Mouse (Mus musculus) heart, adult 18-20 months (tissue): Measurements from ENCODE around the gene Timm29. TPM values are rescaled to one million over a fixed set of nuclear protein-coding genes. Genes with fewer than 3 reads are reported as not detected.
"Not testable (repeated sequence)": the region's sequence is repeated elsewhere in the genome, so short reads cannot be mapped to it uniquely, and the experiment has no call there.

Source experiments
- DNase-seq, 2 experiments: peaks; one replicate each; pipeline ENCODE4 v3.0.0; 2021 to 2022; ENCODE audit warnings: mixed read lengths in 1 of 2
- total RNA-seq, 2 experiments: library from RNA; stranded (reverse); gene quantifications; 2 replicates each; pipeline ENCODE4 v1.2.3; 2021

The Timm29 gene
- total RNA-seq, 2 experiments from 2014 or later: 62.0 to 62.2 TPM

DNA sequence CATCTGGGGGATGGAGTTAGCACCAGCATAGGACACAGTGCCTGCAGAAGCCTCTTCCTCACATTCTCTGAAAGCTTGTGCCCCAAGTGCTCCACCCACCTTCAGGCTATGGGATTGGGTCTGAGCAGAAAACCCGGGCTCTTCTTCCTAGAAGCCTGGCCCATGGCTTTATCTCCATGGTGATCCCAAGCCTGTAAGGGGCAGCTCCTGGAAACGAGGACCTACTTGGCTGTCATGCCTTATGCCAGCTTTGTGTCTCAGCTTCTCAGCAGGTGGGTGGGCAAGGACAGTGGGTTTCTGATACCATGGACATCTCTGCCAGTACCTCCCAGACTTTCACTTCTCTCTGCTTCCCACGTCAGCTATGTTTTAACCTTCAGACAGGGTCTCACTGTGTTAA is 14.3 kb upstream of the Timm29 start:
- DNase-seq: no peak

DNA sequence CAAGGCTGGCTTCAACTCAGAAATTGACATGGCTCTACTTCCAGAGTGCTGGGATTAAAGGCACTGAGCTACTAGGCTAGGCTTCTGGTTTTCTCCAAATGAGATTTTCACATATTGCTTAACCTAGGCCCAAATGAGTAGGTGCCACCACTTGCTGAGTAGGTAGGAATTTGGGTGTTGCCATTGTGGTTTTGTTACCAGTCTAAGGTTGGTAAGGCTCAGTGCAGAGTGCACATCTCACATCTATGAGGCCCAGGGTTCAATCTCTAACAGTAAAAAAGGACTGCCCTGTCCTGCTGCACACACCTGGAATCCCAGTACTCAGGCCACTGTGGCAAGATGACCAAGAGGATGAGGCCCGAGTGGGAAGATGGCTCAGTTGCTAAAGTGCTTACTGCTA is 7.1 kb upstream of the Timm29 start:
- DNase-seq: no peak

DNA sequence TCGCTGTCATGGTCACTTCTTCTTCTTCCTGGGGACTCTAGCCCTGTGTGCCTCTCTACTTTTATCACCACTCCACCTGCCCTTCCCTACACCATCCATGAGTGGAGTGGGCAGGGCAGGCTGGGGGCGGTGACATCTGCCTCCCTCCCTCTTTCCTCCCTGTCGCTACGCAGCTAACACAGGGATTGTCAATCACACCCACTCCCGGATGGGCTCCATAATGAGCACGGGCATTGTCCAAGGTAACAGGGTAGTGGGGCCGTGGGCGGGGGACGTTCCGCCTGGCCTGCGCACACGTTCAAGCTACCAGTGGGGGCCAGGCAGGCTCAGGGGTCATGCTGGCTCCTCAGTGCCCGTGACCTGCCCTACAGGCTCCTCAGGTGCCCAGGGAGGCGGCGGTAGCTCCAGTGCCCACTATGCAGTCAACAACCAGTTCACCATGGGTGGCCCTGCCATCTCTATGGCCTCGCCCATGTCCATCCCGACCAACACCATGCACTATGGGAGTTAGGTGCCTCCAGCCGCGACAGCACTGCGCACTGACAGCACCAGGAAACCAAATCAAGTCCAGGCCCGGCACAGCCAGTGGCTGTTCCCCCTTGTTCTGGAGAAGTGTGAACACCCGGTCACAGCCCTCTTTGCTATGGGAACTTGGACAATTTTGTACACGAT is 4.7 kb upstream of the Timm29 start:
- DNase-seq: no peak

DNA sequence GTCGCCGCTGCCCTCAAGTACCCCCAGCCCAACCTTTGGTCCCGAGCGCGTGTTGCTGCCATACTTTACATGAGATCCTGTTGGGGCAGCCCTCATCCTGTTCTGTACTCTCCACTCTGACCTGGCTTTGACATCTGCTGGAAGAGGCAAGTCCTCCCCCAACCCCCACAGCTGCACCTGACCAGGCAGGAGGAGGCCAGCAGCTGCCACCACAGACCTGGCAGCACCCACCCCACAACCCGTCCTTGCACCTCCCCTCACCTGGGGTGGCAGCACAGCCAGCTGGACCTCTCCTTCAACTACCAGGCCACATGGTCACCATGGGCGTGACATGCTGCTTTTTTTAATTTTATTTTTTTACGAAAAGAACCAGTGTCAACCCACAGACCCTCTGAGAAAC is 4.2 kb upstream of the Timm29 start:
- no peak for DNase-seq

DNA sequence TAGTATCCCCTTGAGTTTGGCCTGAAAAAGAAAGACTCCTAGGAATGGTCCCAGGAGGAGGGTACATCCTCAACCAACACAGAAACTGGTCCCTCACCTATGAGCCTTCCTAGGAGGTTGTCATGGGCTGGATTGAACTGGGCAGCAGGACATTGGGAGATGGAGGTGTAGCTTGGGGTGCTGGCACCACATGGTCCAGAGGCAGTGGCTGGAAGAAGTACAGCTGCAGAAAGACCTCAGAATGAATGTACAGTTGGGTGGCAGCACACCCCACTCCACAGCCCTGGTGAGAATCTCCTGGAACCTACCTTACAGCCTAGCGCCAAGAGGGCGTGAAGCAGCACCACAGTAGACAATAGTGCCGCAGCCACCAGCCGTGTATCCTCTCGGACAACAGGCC is 3.0 kb upstream of the Timm29 start:
- no peak for DNase-seq

DNA sequence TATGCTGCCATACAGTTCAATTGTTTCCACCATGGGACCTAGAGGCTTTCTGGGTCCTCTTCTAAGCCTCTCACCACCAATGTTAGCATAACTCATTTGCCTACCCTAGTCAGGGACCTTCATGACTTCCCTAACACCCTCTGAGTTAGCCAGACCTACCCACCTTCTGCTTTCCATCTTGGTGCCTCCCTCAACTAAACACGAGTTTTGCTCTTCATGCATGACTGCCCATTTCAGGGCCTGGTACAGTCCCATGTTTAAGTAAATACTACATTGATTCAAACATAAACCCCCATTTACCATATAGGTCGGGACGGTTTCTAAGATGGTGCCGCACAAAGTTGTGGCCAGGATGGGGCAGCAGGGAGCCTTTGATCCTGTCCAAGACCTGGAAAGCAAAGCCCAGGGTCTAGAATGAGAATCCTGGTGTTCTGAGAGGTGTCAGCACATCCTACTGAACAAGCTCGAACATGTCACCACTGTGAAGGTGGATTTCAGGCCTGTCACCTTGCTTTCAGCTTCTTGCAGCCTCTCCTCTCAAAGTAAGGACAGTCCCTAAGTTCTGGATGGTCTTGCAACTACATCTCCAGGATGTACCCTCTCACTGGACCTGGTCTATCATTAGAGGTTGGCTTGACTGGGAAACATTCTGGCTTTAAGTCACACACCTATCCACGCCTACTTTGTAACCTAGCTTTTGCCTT is 1.2 kb upstream of the Timm29 start:
- no peak for DNase-seq

DNA sequence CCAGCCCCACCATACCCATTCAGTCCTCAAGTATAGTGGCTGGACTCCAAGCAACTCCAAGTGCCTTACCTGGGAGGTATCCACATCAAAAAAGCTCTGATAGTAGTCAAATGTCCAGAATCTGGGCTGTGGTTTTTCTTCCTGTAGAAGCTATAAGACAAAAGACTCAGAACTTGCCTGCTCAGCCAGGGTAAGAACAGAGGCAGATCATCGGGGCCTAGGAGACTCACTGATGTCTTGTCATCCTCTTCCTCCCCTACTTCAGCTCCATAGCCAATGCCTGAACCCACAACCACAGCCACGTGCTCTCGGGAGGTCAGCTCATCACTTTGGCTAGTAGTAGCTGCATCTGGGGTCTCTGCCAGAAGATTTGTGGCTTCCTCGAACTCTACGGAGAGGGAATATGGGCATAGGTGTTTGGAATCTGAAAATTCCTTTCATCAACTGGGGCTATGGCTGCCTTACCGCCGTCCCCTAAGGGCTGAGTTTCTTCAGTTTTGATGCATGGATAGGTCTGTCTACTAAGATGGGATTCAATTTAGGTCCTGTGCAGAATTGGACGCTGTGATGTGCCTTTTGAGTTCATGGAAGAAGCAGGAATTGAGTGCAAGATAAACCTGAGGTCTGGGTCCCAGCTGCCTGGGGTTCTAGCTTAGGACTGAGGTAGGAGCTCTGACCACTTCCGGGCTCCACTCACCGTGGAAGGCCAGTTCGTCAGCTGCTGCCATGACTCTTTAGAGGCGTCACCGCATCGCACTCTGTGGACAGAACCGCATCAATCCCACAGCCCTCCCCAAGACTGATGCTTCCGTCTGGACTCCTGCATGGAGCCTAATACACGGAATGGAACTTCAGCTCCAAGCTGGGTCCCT is 455 bp upstream of the Timm29 start:
- no peak for DNase-seq

DNA sequence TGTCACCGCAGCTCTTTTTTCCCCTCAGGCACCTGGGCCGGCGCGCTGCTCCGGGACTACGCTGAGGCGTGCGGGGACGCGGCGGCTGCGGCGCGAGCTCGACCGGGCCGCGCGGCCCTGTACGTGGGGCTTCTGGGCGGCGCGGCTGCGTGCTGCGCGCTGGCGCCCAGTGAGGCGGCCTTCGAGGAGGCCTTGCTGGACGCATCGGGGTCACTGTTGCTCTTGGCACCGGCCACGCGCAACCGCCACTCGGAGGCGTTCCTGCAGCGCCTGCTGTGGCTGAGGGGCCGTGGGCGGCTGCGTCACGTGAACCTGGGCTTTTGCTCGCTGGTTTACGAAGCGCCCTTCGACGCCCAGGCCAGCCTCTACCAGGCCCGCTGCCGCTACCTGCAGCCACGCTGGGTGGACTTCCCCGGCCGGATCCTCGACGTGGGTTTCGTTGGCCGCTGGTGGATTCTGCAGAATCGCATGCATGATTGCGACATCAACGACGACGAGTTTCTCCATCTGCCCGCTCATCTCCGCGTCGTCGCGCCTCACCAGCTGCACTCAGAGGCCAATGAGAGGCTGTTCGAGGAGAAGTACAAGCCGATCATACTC is 700 bp downstream of the Timm29 start:
- DNase-seq: peak; percentile 41 to 50

DNA sequence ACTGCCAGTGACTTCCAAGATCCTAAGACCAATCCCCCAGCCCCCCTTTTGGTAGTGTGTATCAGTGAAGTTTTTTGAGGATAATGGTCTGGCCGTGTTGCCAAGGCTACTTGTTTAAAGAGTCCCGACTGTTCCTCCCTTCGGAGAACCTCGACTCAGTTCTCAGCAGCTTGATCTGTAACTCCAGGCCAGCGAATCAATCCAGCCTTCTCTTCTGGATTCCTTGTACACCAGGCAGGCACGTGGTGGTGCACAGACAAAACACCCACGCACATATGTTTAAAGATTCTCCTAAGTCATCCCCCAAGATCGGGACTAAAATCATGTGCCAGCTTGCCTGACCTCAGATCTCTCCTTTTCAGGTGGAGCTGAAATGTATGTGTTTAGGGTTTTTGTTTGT is 1.8 kb downstream of the Timm29 start:
- DNase-seq: not testable (repeated sequence)

DNA sequence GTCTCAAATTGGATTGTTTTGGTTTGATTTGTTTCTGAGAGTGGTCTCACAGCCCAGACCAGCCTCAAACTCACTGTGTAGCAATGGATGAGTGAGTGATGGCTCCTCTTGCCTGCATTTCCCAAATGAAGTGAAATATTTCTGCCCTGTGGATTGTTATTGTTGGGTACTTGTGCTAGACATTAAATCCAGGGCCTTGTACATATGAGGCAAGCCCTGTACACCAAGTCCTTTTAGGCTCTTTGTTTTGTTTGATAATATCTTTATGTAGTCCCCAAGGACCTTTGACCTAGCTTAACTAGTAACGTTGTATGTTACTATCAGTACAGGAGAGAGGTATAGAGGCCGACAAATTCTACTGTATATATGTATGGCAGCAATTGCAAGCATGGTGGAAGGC is 2.3 kb downstream of the Timm29 start:
- no peak for DNase-seq

DNA sequence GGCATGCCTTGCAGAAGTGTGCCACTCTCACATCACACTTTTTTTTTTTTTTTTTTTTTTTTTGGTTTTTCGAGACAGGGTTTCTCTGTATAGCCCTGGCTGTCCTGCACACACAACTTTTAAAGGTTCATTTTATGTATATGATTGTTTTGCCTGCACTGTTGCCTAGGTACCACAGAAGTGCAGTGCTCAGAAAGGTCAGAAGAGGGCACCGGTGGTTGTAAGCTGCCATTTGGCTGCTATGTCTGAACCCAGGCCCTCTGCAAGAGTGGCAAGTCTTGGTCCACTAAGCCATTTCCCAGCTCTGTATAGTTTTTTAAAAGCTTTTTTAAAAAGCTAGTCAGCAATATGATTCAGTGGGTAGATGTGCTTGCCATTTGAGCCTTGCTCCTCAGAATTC is 5.7 kb downstream of the Timm29 start:
- DNase-seq: no peak

DNA sequence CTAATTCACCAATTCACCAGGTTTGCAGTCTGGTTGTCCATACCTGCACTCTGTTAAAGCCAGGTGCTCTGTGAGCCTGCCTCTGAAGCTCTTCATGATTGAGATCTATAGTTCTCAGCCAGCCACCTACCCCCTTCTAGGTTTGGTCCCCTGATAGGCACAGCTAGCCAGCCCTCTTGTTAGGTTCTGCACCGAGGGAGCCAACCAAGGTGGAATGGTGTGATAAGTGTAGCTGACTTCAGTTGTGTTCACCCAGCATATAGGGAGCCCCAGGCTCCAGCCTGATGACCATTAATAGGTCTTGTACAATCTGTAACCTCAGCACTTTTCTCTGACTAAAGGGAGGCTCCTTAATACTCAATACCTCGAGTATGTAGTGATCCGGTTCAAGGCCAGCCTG is 7.7 kb downstream of the Timm29 start:
- DNase-seq: no peak

DNA sequence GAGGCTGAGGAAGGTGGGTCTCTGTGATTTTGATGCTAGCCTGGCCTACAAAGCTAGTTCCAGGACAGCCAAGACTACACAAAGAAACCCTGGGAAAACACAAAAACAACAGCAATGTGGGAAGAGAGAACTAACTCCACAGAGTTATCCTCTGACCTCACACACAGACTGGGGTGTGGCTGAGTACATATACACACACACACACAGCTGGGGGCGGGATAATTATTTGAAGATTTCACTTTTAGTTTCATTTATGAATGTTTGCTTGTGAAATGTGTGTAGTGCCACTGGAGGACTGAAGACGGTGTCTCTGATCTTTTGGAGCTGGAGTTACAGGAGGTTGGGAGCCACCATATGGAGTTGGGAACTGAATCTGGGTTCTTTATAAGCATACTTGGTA is 8.6 kb downstream of the Timm29 start:
- no peak for DNase-seq

DNA sequence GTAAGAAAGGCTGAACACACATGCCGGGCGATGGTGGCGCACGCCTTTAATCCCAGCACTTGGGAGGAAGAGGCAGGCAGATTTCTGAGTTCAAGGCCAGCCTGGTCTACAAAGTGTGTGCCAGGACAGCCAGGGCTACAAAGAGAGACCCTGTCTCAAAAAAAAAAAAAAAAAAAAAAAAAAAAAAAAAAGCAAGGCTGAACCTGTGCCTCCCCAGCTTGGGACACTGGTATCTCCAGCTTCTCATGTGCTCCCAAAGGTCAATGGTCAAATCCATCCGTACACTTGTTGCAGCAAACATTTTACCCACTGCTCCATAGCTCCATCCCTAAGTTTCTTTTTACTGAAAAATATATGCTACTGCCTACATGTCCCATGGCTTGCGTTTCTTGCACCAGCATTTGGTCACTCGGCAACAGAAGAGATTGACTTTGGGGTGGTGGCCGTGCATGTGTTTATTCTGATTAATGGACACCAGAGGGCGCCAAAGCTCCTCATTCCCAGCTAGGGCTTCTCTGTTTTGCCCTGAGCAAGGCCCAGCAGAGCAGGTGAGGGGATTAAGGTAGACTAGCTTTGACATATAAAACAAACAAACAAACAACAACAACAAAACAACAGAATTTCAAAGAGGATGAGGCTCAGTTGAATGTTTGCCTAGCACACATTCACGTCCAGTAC is 9.3 kb downstream of the Timm29 start:
- peak; percentile 67 to 80 for DNase-seq

DNA sequence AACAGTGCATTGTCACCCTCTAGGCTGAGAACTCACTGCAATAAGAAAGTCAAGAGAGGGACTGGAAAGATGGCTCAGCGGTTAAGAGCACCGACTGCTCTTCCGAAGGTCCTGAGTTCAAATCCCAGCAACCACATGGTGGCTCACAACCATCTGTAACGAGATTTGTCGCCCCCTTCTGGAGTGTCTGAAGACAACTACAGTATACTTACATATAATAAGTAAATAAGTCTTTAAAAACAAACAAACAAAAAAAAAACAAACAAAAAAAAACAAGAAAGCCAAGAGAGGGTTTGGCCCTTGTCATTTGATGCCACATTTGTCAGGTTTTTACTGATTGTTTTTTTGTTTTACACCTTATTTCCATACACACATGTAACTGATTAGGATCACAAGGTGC is 11.6 kb downstream of the Timm29 start:
- no peak for DNase-seq

DNA sequence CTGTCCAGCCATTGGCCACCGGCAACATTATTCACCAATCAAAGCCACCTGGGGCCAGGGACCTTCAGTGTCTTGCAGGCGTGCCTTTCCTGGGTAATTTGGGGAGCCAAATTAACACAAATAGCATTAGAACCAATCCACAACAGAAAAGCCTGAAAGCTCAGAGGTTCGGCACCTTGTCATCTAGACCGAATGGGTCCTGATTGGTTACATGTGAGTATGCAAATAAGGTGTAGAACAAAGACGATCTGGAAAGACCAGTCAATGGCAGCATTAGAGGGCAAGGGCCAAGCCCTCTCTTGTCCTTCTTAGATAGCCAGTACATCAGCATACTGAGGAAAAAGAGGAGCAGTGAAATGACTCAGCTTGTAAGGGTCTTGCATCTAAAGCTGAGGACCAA is 13.3 kb downstream of the Timm29 start:
- DNase-seq: no peak

DNA sequence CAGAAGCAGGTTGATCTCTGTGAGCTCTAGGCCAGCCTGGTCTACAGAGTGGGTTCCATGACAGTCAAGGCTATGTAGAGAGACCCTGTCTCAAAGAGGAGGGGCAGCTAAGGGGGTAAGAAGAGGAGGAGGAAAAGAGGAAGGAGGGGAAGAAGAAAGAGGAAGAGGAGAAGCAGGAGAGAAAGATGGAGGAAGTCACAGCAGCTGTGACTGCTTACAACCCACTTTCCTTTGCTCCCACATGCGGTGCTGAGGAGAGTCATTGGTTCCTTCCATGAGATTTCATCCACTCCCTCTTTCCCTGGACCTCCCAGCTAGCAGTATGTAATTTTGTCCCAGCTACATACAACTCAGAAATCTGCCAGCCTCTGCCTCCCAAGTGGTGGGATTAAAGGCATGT is 14.1 kb downstream of the Timm29 start:
- DNase-seq: no peak

DNA sequence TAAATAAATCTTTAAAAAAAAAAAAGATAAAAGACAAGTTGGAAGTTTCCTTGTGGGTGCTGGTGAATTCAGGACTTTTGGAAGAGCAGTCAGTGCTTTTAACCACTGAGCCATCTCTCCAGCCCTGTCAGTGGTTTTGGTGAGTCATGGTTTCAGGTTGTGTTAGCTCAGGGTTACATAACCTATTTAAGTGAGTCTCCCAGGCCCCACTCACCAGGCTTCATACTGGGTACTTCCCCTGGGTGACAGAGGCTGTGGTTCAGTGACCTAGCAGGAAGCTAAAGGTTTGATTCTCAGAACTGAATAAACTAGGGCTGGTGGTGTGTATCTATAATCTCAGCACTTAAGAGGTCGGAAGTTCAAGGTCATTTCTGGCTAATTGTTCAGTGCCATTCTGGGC is 17.3 kb downstream of the Timm29 start:
- peak in 1 of 2 experiments; percentile 46 for DNase-seq

DNA sequence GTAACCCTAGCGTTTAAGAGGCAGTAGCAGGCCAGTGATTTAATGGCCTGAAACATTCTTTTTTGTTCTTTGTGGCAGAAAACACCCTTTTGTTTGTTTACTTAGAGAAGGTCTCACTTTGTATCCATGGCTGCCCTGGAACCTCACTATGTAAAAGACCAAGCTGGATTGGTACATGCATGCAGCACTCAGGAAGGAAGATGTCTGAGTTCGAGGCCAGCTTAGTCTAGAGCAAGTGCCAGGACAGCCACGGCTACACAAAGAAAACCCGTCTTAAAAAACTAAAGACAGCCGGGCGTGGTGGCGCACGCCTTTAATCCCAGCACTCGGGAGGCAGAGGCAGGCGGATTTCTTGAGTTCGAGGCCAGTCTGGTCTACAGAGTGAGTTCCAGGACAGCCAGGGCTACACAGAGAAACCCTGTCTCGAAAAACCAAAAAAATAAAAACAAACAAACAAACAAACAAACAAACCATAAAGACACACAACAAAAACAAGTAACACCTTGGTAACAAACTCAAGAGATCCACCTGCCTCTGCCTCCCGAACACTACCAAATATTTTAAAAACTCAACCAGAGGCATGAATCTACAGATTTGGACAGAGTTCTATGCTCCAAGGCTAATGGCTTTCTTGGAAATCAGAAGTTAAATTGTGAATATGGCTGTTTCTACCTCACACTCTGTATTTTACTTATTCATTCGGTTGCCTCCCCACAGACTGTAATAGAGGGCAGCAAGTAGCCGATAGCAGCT is 22.5 kb downstream of the Timm29 start:
- no peak for DNase-seq

DNA sequence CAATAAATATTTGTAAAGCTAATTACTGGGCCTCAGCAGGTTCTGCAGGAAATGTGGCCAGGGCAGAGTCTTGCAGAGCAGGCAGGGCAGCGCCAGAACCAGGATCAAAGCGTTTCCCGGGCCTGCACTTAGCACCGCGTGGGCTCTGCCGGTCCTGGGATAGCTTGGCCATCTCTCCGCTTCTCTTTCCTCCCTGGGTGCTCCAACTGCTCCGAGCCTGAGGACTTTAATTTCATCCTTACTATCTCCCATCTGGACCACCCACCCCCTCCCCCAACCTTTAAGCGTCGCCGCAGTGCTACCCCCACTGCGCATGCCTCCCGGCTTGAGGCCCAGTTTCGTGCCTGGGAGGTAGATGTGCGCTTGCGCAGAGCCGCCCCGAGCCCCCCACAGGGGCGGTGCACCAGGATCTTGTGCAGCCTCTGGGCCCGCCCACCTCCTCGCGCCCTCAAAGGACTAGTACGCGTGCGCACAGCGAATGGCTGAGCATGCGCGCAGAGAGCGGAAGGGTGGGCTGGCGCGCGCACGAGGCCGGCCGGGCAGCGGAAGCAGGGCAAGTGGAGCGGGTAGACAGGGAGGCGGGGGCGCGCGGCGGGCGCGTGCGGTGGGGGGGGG is 23.2 kb downstream of the Timm29 start, which contains the start of gene Smarca4:
TSS of gene Smarca4 (plus strand) at position 553 of the 615 bp plus-strand sequence.
- DNase-seq: peak; percentile 99 to 100
